Mouse (Mus musculus) frontal cortex, adult (tissue): Measurements from ENCODE around the gene Gm49384.

ENCODE experiments used
- ATAC-seq: cut with Nextera tagmentation; 2 replicates; pipeline ENCODE4 v1.9.2; 2017; ENCODE audit warnings: mild to moderate bottlenecking, moderate library complexity, mixed read lengths; ENCODE audit not compliant: low TSS enrichment

The Gm49384 gene

GRCm38 (mm10) chr12:69204052-69204833, at the start of gene Gm49384:
Gm49384 (minus strand) TSS chr12:69204267.
- ATAC-seq, result no peak

- no peak for ATAC-seq
These were observed 49.7 kb upstream of the Gm49384 start for GRCm38 (mm10) chr12:69253806-69254205.

GRCm38 (mm10) chr12:69250756-69251155, 46.7 kb upstream of the Gm49384 start:
- ATAC-seq, result no peak

GRCm38 (mm10) chr12:69249766-69250165, 45.7 kb upstream of the Gm49384 start:
- ATAC-seq, result no peak

GRCm38 (mm10) chr12:69241771-69242431, 37.8 kb upstream of the Gm49384 start:
- ATAC-seq, result peak; percentile 87

GRCm38 (mm10) chr12:69241405-69241770, 37.3 kb upstream of the Gm49384 start:
- ATAC-seq, result peak; percentile 29

- ATAC-seq, result no peak
These were observed 36.8 kb upstream of the Gm49384 start, which contains the start of gene Klhdc1 for GRCm38 (mm10) chr12:69240876-69241275. Klhdc1 (plus strand) TSS chr12:69241176.

GRCm38 (mm10) chr12:69238284-69238683, 34.2 kb upstream of the Gm49384 start:
- ATAC-seq, result no peak

- no peak for ATAC-seq
These were observed 31.7 kb upstream of the Gm49384 start for GRCm38 (mm10) chr12:69235782-69236181.

- ATAC-seq, result no peak
These were observed 25.2 kb upstream of the Gm49384 start for GRCm38 (mm10) chr12:69229251-69229650.

- peak; percentile 96 for ATAC-seq
These were observed 23.9 kb upstream of the Gm49384 start, which contains the start of gene Pole2 for GRCm38 (mm10) chr12:69227776-69228466. Pole2 (minus strand) TSS chr12:69228195.

GRCm38 (mm10) chr12:69220613-69221277, 16.7 kb upstream of the Gm49384 start:
- no peak for ATAC-seq

GRCm38 (mm10) chr12:69216587-69216986, 12.5 kb upstream of the Gm49384 start:
- ATAC-seq, result no peak

GRCm38 (mm10) chr12:69215000-69215785, 11.1 kb upstream of the Gm49384 start:
- peak; percentile 41; the same call in 1 of the 2 replicates for ATAC-seq

GRCm38 (mm10) chr12:69214393-69214792, 10.3 kb upstream of the Gm49384 start:
- ATAC-seq, result no peak

GRCm38 (mm10) chr12:69213186-69213777, 9.2 kb upstream of the Gm49384 start:
- no peak for ATAC-seq

GRCm38 (mm10) chr12:69211057-69211456, 7.0 kb upstream of the Gm49384 start:
- ATAC-seq, result no peak

GRCm38 (mm10) chr12:69210056-69210979, 6.3 kb upstream of the Gm49384 start:
- ATAC-seq, result no peak

GRCm38 (mm10) chr12:69208520-69208919, 4.5 kb upstream of the Gm49384 start:
- ATAC-seq, result no peak

GRCm38 (mm10) chr12:69207926-69208325, 3.9 kb upstream of the Gm49384 start:
- ATAC-seq, result no peak
